Mouse (Mus musculus): Measurements from ENCODE around the gene Rnft1.
A peak's percentile ranks its signal among the peaks of the same experiment; 100 is the strongest.
"Not testable (repeated sequence)": the region's sequence is repeated elsewhere in the genome, so short reads cannot be mapped to it uniquely, and the experiment has no call there.

Gene Rnft1

DNA sequence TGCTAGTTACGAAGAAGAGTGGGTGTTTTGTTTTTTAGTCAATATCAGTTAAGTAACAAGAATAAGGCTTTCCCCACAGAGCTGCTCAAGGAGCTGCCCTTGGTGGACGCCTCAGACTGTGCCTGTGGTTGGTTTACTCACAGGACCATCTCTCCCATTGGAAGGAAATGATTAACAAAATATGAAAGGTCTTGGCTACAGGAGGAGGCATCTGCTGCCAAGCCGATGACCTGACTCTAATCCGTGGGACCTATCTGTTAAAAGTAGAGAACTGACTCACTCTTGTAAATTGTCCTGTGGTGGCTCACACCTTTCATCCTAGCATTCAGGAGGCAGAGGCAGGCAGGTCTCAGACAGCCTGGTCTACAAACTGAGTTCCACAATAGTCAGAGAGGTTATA is 43.1 kb downstream of the Rnft1 start:
- DNase-seq = no peak

DNA sequence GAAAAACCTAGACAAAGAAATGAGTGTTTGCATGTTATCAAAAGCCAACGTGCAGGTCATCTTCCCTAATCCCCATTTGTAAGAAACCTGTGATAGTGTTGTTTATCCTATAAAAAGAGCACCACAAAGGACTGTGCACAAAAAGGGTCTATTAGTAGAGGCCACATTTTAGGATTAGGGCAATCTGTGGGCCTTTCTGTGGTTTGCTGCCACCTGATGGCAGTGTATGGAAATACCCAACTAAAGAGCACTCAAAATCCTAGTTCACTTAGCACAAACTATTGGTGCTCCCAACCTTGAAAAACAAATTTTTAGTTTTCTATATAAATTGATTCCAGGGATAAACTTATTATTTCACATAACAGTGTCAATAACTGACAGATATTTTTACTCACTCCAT is 48.4 kb downstream of the Rnft1 start:
- peak; percentile 28 for DNase-seq

DNA sequence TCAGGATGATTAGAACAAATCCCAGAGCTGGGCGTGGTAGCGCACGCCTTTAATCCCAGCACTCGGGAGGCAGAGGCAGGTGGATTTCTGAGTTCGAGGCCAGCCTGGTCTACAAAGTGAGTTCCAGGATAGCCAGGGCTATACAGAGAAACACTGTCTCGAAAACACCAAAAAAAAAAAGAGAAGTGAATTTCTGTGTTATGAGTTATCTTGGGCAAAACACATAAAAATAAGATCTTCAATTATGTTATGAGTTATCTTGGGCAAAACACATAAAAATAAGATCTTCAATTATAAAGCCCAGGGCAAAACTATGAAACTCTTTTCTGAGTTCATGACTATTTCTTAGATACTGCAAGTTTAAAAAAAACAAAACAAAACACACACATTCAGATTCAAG is 48.8 kb downstream of the Rnft1 start:
- not testable (repeated sequence) for DNase-seq

DNA sequence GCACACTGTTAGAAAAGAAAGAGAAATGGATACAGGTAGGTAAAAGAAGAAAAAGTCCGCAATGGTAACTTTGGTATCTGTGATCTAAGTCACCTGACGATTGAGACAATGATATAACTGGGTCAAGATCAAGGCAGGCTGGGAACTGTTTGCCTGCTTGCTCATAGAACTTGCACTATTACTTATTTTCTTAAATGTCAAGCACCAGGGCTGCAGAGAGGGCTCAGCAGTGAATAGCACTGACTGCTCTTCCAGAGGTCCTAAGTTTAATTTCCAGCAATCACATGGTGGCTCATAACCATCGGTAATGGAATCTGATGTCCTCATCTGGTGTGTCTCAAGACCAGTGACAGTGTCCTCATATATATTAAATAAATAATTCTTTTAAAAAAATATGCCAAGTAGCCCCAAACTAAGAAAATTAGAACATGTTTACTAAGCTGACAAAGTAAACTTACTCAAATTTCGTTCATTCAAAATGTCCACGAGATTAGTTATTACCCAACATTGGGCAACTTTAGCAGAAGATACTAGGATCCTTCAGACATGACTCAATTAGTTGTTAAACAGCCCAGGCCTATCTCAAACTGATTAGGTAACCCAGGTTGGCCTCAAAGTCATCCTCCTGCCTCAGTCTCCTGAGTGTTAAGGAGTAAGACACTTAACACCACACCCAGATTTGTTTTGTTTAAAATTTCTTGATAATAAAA is 49.9 kb downstream of the Rnft1 start:
- no peak for DNase-seq

DNA sequence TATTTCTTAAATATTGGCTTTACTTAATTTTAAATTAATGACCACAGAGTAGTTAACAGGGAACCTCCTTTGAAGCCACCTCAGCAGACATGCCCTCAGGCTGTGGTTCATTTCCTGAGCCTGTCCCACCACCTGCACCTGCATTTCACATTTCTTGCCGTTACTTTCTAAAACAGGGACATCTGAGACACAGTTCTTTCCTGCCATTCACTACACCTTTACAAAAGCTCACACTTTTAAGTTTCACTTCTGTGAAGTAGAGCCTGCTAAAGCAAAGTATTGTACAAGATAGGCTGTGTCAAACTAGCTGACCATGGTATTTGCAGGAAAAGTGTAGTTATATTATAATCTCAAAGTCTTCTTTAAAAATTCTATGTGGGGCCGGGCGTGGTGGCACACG is 54.3 kb downstream of the Rnft1 start:
- DNase-seq = no peak

DNA sequence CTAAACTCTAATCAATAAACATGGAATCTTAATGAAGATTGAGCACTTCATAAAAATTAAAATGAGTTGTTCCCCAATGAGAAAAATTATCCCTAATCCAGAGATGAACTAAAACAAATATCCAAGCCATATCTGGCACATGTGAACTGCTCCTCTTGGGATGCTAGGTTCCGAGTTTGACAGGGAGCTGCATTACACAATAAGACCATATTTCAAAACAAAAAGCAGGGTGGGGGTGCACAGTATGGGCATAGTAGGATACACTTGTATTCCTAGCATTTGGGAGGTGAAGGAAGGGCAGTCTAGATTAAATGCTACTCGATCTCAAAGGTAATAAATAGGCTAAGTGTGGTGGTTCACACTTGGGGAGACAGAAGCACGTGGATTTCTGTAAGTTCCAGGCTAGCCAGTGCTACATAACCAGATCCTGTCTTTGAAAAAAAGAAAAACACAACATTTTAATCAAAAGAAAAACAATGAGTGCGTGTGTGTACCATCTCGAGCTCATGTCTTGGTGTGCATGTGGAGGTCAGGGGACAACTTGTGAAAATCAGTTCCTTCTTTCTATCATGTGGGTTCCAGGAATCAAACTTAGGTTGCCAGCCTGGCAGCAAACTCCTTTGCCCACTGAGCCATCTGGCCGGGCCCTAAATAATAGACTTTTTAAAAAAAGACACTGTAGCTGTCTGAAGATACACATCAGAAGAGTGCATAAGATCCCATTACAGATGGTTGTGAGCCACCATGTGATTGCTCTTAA is 55.4 kb downstream of the Rnft1 start:
- DNase-seq = no peak

DNA sequence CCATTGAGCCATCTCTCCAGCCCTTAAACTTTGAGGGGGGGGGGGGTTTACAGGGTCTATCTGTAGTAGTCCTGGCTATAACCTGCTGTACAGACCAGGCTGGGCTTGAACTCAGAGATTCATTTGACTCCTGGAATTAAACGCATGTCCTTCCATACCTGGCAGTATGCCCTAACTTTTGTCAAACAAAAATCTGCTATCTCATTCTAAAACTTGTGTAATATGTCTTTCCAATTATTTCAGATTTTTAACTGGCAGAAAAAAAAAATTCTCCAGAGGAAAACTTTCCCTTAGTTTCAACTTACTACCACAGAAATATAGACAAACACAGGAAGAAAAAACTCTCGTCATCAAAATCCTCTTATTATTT is 56.0 kb downstream of the Rnft1 start:
- no peak for DNase-seq

DNA sequence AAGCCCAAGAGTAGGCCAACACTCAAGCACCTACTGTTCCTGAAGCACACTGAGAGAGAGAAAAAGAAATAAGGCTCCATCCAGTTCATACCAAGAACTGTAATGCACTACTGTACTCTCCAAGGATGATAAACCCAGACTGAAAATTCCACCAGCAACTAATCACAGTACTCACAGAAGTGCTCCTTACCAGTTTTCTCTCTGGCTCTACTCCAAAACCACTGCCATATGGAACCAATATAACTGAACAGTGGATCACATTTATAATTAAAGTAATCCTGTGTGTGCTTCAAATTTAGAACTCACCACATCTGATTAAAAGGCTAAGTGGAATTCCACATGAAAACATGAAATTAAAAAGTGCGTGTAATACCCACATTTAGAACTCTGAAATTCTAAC is 58.4 kb downstream of the Rnft1 start:
- DNase-seq = peak; percentile 13

DNA sequence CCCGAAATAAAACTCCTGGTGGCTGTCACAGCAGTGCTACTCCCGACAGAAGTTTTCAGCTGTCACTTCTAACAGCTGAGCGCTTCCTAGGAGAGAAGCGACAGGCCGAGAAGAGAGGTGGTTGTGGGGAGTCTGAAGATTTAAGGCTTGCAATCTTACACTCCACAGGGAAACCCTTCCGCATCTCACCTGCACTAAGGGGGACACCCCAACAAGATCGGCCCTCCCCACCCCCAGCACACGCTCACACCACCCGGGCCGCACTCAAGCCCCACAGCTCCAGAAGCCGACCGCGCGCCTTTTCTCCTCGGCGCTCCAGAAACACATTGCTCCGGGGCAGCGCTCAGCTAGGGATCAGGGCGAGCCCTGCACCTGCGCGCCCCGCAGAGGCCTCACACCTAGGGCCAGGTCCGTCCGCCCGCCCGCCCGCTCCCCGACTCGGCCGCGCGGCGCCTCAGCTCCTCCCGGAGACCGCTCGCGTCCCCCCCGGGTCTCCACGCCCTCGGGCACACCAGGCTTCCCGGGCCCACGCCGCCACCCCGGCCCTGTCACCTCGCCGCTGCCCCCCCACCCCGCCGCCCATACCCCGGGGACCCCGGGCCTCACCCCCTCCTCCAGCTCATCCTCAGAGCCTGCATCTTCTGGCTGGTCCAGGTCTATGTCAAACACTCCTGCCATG is 59.6 kb downstream of the Rnft1 start:
- DNase-seq = peak; percentile 52

DNA sequence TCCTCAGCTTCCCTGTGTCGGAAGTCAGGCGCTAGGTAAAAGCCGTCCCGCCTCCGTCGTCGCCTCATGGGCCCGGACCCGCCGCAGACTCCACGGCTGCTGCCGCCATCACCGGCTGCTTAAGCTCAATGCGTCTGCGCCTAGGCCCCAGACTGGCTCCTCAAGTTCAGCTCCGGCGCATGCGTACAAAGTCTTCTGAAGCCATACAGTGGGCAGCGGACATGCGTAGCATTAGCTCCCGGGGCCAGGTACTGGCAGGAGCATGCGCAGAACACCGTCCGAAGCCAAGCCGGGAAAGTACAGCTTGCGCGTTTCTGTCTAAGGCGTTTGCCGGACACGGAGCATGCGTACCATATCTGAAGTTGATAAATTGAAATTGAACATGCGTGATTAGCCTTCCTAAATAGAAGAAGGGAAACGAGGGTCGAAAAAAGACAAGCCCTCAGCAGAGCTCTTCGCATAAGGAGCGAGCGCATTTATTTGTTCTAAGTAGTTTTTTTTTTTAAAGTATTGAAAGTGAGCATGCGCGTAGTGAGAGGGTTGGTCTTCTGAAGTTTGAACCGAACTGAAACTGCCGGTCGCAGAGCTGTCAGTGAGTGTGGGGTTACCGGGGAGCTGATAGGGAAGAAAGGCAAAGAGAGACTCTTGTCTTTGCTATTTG is 60.3 kb downstream of the Rnft1 start, which contains the start of the genes Rps6kb1 and Tubd1:
Gene Rps6kb1, minus strand, starts transcription at position 167 of the 661 bp plus-strand sequence.
Gene Tubd1, plus strand, starts transcription at position 353 of the 661 bp plus-strand sequence.
- peak; percentile 99 for DNase-seq

DNA sequence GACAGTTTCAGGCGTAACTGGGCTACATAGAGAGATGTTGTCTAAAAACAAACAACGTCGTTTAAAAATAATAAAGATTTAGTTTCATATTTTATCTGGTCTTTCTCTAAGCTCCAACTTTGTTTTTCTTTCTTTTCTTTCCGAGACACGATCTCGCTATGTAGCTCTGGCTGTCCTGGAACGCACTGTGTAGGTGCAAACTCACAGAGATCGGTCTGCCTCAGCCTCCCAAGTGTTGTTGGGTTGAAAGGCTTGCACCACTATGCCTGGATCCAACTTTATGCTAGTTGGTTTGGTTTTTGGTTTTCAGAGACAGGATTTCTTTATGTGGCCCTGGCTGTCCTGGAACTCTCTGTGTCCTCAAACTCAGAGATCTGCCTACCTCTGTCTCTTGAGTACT is 61.1 kb downstream of the Rnft1 start:
- DNase-seq = peak; percentile 13

DNA sequence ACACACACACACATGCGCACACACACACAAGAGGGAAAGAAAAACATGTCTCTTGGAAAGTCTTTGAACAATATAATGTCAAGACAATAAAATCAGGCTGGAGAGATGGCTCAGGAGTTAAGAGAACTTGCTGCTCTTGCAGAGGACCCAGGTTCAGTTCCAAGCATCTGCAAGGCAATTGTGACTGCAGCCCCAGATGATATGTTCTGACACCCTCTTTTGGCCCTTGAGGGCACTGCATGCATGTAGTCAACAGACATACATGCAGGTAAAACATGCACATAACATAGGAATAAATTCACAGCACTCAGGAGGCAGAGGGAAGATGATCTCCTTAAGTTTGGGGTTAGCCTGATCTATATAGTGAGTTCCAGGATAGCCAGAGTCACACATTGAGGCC is 63.0 kb downstream of the Rnft1 start:
- DNase-seq = no peak

Data from cerebellum, adult 9-10 months (tissue).